Mouse (Mus musculus) liver, embryonic 16.5 days (tissue): ENCODE results near the gene Gm38431. TPM values are rescaled to one million over a fixed set of nuclear protein-coding genes. Genes with fewer than 3 reads are reported as not detected.

ENCODE experiments used
- ATAC-seq: fragments of 200-750 bp; cut with Nextera tagmentation; 2 replicates; pipeline ENCODE4 v1.8.0; 2017; ENCODE audit warnings: low read depth, mild to moderate bottlenecking, moderate number of reproducible peaks, moderate library complexity
- H3K27ac ChIP-seq: fragments of 300-500 bp; sonication (generic); 2 replicates; pipeline ENCODE4 v1.5.1; 2014; ENCODE audit warnings: mild to moderate bottlenecking, low read length
- H3K27me3 ChIP-seq: fragments of 300-500 bp; sonication (generic); 2 replicates; pipeline ENCODE4 v1.6.1; 2014; ENCODE audit warnings: low read depth, low read length, mixed read lengths; ENCODE audit not compliant: control insufficient read depth, insufficient read depth
- H3K36me3 ChIP-seq: fragments of 300-500 bp; sonication (generic); 2 replicates; pipeline ENCODE4 v1.6.1; 2014; ENCODE audit warnings: mild to moderate bottlenecking; ENCODE audit not compliant: control insufficient read depth, insufficient read depth
- H3K4me1 ChIP-seq: fragments of 300-500 bp; sonication (generic); 2 replicates; pipeline ENCODE4 v1.6.1; 2014; ENCODE audit warnings: low read depth, low read length, mixed read lengths; ENCODE audit not compliant: control insufficient read depth
- H3K4me2 ChIP-seq: fragments of 300-500 bp; sonication (generic); 2 replicates; pipeline ENCODE4 v1.6.1; 2014; ENCODE audit warnings: low read depth, low read length, mixed read lengths
- H3K4me3 ChIP-seq: fragments of 300-500 bp; sonication (generic); 2 replicates; pipeline ENCODE4 v1.5.1; 2014; ENCODE audit warnings: low read depth, mild to moderate bottlenecking, low read length
- H3K9ac ChIP-seq: fragments of 300-500 bp; sonication (generic); 2 replicates; pipeline ENCODE4 v1.6.1; 2014; ENCODE audit warnings: low read depth, low read length
- H3K9me3 ChIP-seq: fragments of 300-500 bp; sonication (generic); replicated peaks from 2 replicates; pipeline ENCODE4 v1.6.1; 2016; ENCODE audit warnings: low read length; ENCODE audit not compliant: control insufficient read depth
- WGBS: fragments of 180-500 bp; shearing (Covaris S2); extraction: QIAGEN DNeasy Blood & Tissue Kit; methylation state at CpG from one replicate; pipeline ENCODE4 v1.1.7; 2014; ENCODE audit not compliant: insufficient replicate concordance; 5-methylcytosine and 5-hydroxymethylcytosine counted together
- polyA plus RNA-seq: library from polyadenylated mRNA; unstranded; fragments of >200 nt; fragmentation: Nextera tagmentation; extraction: Ambion mirVana; gene quantifications from 2 replicates; pipeline ENCODE4 v1.2.1, GENCODE M21; 2015

The Gm38431 gene
- polyA plus RNA-seq, 1 experiment from 2014 or later, result 1.6 TPM

DNA sequence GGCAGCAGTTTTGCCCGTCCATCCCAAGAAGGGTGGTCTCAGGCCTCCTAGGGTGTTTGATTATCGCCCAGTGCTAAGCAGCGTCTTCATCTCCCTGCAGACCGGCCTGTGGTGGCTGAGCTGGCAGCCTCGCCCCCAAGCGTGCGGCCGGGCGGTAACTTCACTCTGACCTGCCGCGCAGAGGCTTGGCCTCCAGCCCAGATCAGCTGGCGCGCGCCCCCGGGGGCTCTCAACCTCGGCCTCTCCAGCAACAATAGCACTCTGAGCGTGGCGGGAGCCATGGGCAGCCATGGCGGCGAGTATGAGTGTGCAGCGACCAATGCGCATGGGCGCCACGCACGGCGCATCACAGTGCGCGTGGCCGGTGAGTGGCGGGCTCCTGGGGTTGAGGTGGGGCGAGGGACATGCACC, 54.3 kb downstream of the Gm38431 start:
- peaks cover 63% of the 10 kb centered on the region for H3K27me3 ChIP-seq
- ATAC-seq, result no peak
- peak overlapping the region; percentile 48 for H3K4me2 ChIP-seq
- H3K27ac ChIP-seq, result no peak overlapping the region
- peaks cover 29% of the 10 kb centered on the region for H3K4me1 ChIP-seq
- H3K36me3 ChIP-seq, result no peaks in the 10 kb centered on the region
- no peaks in the 10 kb centered on the region for H3K9me3 ChIP-seq
- WGBS, result 4% methylated on average over 31 of the region's 31 CpGs
- H3K9ac ChIP-seq, result no peak overlapping the region
- peak overlapping the region; percentile 35 for H3K4me3 ChIP-seq

DNA sequence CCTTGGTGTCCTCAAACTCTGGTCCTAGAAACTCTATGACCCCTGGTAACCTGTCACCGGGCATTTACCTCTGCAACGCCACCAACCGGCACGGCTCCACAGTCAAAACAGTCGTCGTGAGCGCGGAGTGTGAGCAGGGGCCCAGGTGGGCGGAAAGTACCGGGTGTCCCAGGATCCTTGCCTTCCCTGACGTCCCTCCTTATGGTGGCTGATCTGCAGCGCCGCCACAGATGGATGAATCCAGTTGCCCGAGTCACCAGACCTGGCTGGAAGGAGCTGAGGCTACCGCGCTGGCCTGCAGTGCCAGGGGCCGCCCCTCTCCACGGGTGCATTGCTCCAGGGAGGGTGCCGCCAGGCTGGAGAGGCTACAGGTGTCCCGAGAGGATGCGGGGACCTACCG, 55.1 kb downstream of the Gm38431 start:
- Histone ChIP-seq H3K4me3 (no peak overlapping the region), H3K27me3 (peaks cover 71% of the 10 kb centered on the region), H3K9me3 (no peaks in the 10 kb centered on the region), H3K4me1 (peaks cover 38% of the 10 kb centered on the region), H3K36me3 (no peaks in the 10 kb centered on the region), H3K9ac (no peak overlapping the region), H3K27ac (no peak overlapping the region), H3K4me2 (no peak overlapping the region)
- ATAC-seq, result no peak
- WGBS, result 5% methylated on average over 22 of the region's 22 CpGs

GRCm38 (mm10) chr9:21036161-21036560, 55.6 kb downstream of the Gm38431 start:
- no peak overlapping the region for H3K4me3 ChIP-seq
- no peak for ATAC-seq
- H3K9me3 ChIP-seq, result no peaks in the 10 kb centered on the region
- H3K4me2 ChIP-seq, result no peak overlapping the region
- H3K36me3 ChIP-seq, result no peaks in the 10 kb centered on the region
- H3K9ac ChIP-seq, result no peak overlapping the region
- peaks cover 72% of the 10 kb centered on the region for H3K27me3 ChIP-seq
- peaks cover 41% of the 10 kb centered on the region for H3K4me1 ChIP-seq
- no peak overlapping the region for H3K27ac ChIP-seq
- 9% methylated on average over 20 of the region's 20 CpGs for WGBS

GRCm38 (mm10) chr9:21035586-21035985, 56.2 kb downstream of the Gm38431 start:
- no peaks in the 10 kb centered on the region for H3K9me3 ChIP-seq
- H3K4me2 ChIP-seq, result no peak overlapping the region
- WGBS, result 28% methylated on average over 9 of the region's 9 CpGs
- no peak overlapping the region for H3K27ac ChIP-seq
- ATAC-seq, result no peak
- H3K4me1 ChIP-seq, result peaks cover 45% of the 10 kb centered on the region
- no peaks in the 10 kb centered on the region for H3K36me3 ChIP-seq
- H3K4me3 ChIP-seq, result no peak overlapping the region
- peaks cover 72% of the 10 kb centered on the region for H3K27me3 ChIP-seq
- H3K9ac ChIP-seq, result no peak overlapping the region

- no peak for ATAC-seq
- H3K4me2 ChIP-seq, result no peak overlapping the region
- H3K4me1 ChIP-seq, result peaks cover 44% of the 10 kb centered on the region
- H3K9ac ChIP-seq, result no peak overlapping the region
- no peaks in the 10 kb centered on the region for H3K36me3 ChIP-seq
- no peak overlapping the region for H3K27ac ChIP-seq
- H3K4me3 ChIP-seq, result no peak overlapping the region
- peaks cover 72% of the 10 kb centered on the region for H3K27me3 ChIP-seq
- H3K9me3 ChIP-seq, result no peaks in the 10 kb centered on the region
- WGBS, result 7% methylated on average over 17 of the region's 17 CpGs
Measured at GRCm38 (mm10) chr9:21034481-21035085, 57.2 kb downstream of the Gm38431 start.

GRCm38 (mm10) chr9:21033136-21033535, 58.7 kb downstream of the Gm38431 start:
- H3K4me3 ChIP-seq, result peak overlapping the region; percentile 76
- ATAC-seq, result peak; percentile 47
- WGBS, result under 1% methylated on average over 33 of the region's 34 CpGs

GRCm38 (mm10) chr9:21032491-21032890, 59.3 kb downstream of the Gm38431 start:
- peak overlapping the region; percentile 99 for H3K4me2 ChIP-seq
- peak overlapping the region; percentile 76 for H3K4me3 ChIP-seq
- H3K9ac ChIP-seq, result peak overlapping the region; percentile 66
- no peaks in the 10 kb centered on the region for H3K9me3 ChIP-seq
- no peak overlapping the region for H3K27ac ChIP-seq
- peaks cover 57% of the 10 kb centered on the region for H3K4me1 ChIP-seq
- no peaks in the 10 kb centered on the region for H3K36me3 ChIP-seq
- H3K27me3 ChIP-seq, result peaks cover 58% of the 10 kb centered on the region
- ATAC-seq, result no peak
- WGBS, result 1% methylated on average over 7 of the region's 7 CpGs

More at GRCm38 (mm10) chr9:21033136-21033535, 58.7 kb downstream of the Gm38431 start:
- Histone ChIP-seq H3K27me3 (peaks cover 64% of the 10 kb centered on the region), H3K4me1 (peaks cover 50% of the 10 kb centered on the region), H3K4me2 (peak overlapping the region; percentile 99), H3K36me3 (no peaks in the 10 kb centered on the region), H3K27ac (no peak overlapping the region), H3K9me3 (no peaks in the 10 kb centered on the region), H3K9ac (peak overlapping the region; percentile 59)

- under 1% methylated on average over 35 of the region's 35 CpGs for WGBS
Measured at GRCm38 (mm10) chr9:21031896-21032351, 59.9 kb downstream of the Gm38431 start, which contains the start of gene Icam5. TSS of gene Icam5 (plus strand) at chr9:21032073.

GRCm38 (mm10) chr9:21031251-21031895, 60.4 kb downstream of the Gm38431 start:
- H3K27me3 ChIP-seq, result peaks cover 47% of the 10 kb centered on the region

More at GRCm38 (mm10) chr9:21031896-21032351, 59.9 kb downstream of the Gm38431 start, which contains the start of gene Icam5:
- peak within 1 kb of the TSS; percentile 99 for H3K4me2 ChIP-seq
- peak within 1 kb of the TSS; percentile 76 for H3K4me3 ChIP-seq
- peak within 1 kb of the TSS; percentile 66 for H3K9ac ChIP-seq
- H3K9me3 ChIP-seq, result no peaks in the 10 kb centered on the region
- peaks cover 56% of the 10 kb centered on the region for H3K4me1 ChIP-seq
- H3K27me3 ChIP-seq, result peaks cover 52% of the 10 kb centered on the region
- no peaks in the 10 kb centered on the region for H3K36me3 ChIP-seq
- ATAC-seq, result no peak
- peak within 1 kb of the TSS; percentile 91 for H3K27ac ChIP-seq

More at GRCm38 (mm10) chr9:21031251-21031895, 60.4 kb downstream of the Gm38431 start:
- Histone ChIP-seq H3K9ac (peak overlapping the region; percentile 66), H3K4me1 (peaks cover 56% of the 10 kb centered on the region), H3K4me3 (peak overlapping the region; percentile 76), H3K4me2 (peak overlapping the region; percentile 99), H3K36me3 (no peaks in the 10 kb centered on the region), H3K27ac (peak overlapping the region; percentile 91), H3K9me3 (no peaks in the 10 kb centered on the region)
- under 1% methylated on average over 36 of the region's 36 CpGs for WGBS
- no peak for ATAC-seq
